Mouse (Mus musculus): ENCODE results near the gene Sohlh2. TPM values are rescaled to one million over a fixed set of nuclear protein-coding genes. Genes with fewer than 3 reads are reported as not detected.

The Sohlh2 gene
- total RNA-seq (2018; cell fraction: chromatin; rRNA removed): not detected
- total RNA-seq (2018; cell fraction: cytosol; rRNA removed): not detected
- total RNA-seq (2018; cell fraction: nucleus; rRNA removed): not detected
- polyA plus RNA-seq (2018): not detected in 3 replicates

- H3K27ac ChIP-seq: no peak within 1 kb of the TSS
- H3K36me3 ChIP-seq (ENCODE audit: inconsistent target): no peaks in the 10 kb centered on the region
- H3K4me3 ChIP-seq (ENCODE audit: inconsistent target): no peak within 1 kb of the TSS
- WGBS (ENCODE audit: missing documents): 95% methylated on average over 22 of the region's 22 CpGs
- no peaks in the 10 kb centered on the region for H3K79me2 ChIP-seq (ENCODE audit: inconsistent target)
Measured at GRCm38 (mm10) chr3:55181766-55182165, at the start of gene Sohlh2. Gene Sohlh2, plus strand, starts transcription at chr3:55182028.

GRCm38 (mm10) chr3:55137039-55137438 is 44.8 kb upstream of the Sohlh2 start, which contains the start of gene Ccdc169:
Gene Ccdc169, plus strand, starts transcription at chr3:55137339.
- Histone ChIP-seq H3K4me3 (ENCODE audit: inconsistent target) (no peak within 1 kb of the TSS), H3K36me3 (ENCODE audit: inconsistent target) (peaks cover 46% of the 10 kb centered on the region), H3K79me2 (ENCODE audit: inconsistent target) (no peaks in the 10 kb centered on the region)

GRCm38 (mm10) chr3:55139837-55140236 is 42.0 kb upstream of the Sohlh2 start:
- Histone ChIP-seq H3K4me3 (ENCODE audit: inconsistent target) (no peak overlapping the region), H3K36me3 (ENCODE audit: inconsistent target) (peaks cover 28% of the 10 kb centered on the region; the same call in 1 of the 2 replicates)
- 96% methylated on average over 12 of the region's 12 CpGs for WGBS (ENCODE audit: missing documents)

More at GRCm38 (mm10) chr3:55137039-55137438, 44.8 kb upstream of the Sohlh2 start, which contains the start of gene Ccdc169:
- no peak within 1 kb of the TSS for H3K27ac ChIP-seq

GRCm38 (mm10) chr3:55141401-55141800 is 40.4 kb upstream of the Sohlh2 start:
- 82% methylated on average over 2 of the region's 2 CpGs for WGBS (ENCODE audit: missing documents)
- H3K27ac ChIP-seq: no peak overlapping the region
- no peak overlapping the region for H3K4me3 ChIP-seq (ENCODE audit: inconsistent target)
- peaks cover 12% of the 10 kb centered on the region; the same call in 1 of the 2 replicates for H3K36me3 ChIP-seq (ENCODE audit: inconsistent target)
- no peaks in the 10 kb centered on the region for H3K79me2 ChIP-seq (ENCODE audit: inconsistent target)

More at GRCm38 (mm10) chr3:55139837-55140236, 42.0 kb upstream of the Sohlh2 start:
- Histone ChIP-seq H3K27ac (no peak overlapping the region), H3K79me2 (ENCODE audit: inconsistent target) (no peaks in the 10 kb centered on the region)

GRCm38 (mm10) chr3:55144916-55145315 is 36.9 kb upstream of the Sohlh2 start:
- H3K79me2 ChIP-seq (ENCODE audit: inconsistent target): no peaks in the 10 kb centered on the region
- WGBS (ENCODE audit: missing documents): 97% methylated on average over 2 of the region's 4 CpGs
- no peak overlapping the region for H3K4me3 ChIP-seq (ENCODE audit: inconsistent target)
- no peak overlapping the region for H3K27ac ChIP-seq
- no peaks in the 10 kb centered on the region for H3K36me3 ChIP-seq (ENCODE audit: inconsistent target)

GRCm38 (mm10) chr3:55146441-55146840 is 35.4 kb upstream of the Sohlh2 start:
- Histone ChIP-seq H3K4me3 (ENCODE audit: inconsistent target) (no peak overlapping the region), H3K36me3 (ENCODE audit: inconsistent target) (no peaks in the 10 kb centered on the region)
- WGBS (ENCODE audit: missing documents): 92% methylated on average over 6 of the region's 6 CpGs

GRCm38 (mm10) chr3:55147156-55147555 is 34.7 kb upstream of the Sohlh2 start:
- Histone ChIP-seq H3K79me2 (ENCODE audit: inconsistent target) (no peaks in the 10 kb centered on the region), H3K36me3 (ENCODE audit: inconsistent target) (no peaks in the 10 kb centered on the region), H3K4me3 (ENCODE audit: inconsistent target) (no peak overlapping the region), H3K27ac (no peak overlapping the region)
- WGBS (ENCODE audit: missing documents): 84% methylated on average over 2 of the region's 2 CpGs

More at GRCm38 (mm10) chr3:55146441-55146840, 35.4 kb upstream of the Sohlh2 start:
- no peak overlapping the region for H3K27ac ChIP-seq
- no peaks in the 10 kb centered on the region for H3K79me2 ChIP-seq (ENCODE audit: inconsistent target)

- WGBS (ENCODE audit: missing documents): 60% methylated on average over 3 of the region's 3 CpGs
- H3K4me3 ChIP-seq (ENCODE audit: inconsistent target): no peak overlapping the region
- no peaks in the 10 kb centered on the region for H3K36me3 ChIP-seq (ENCODE audit: inconsistent target)
- H3K79me2 ChIP-seq (ENCODE audit: inconsistent target): no peaks in the 10 kb centered on the region
- H3K27ac ChIP-seq: no peak overlapping the region
Measured at GRCm38 (mm10) chr3:55148091-55148490, 33.7 kb upstream of the Sohlh2 start.

- Histone ChIP-seq H3K79me2 (ENCODE audit: inconsistent target) (no peaks in the 10 kb centered on the region), H3K36me3 (ENCODE audit: inconsistent target) (no peaks in the 10 kb centered on the region), H3K27ac (no peak overlapping the region), H3K4me3 (ENCODE audit: inconsistent target) (no peak overlapping the region)
- WGBS (ENCODE audit: missing documents): 45% methylated on average over 7 of the region's 7 CpGs
Measured at GRCm38 (mm10) chr3:55151656-55152433, 30.0 kb upstream of the Sohlh2 start.

GRCm38 (mm10) chr3:55152673-55153334 is 29.0 kb upstream of the Sohlh2 start:
- no peaks in the 10 kb centered on the region for H3K36me3 ChIP-seq (ENCODE audit: inconsistent target)
- no peak overlapping the region for H3K27ac ChIP-seq
- H3K4me3 ChIP-seq (ENCODE audit: inconsistent target): no peak overlapping the region
- WGBS (ENCODE audit: missing documents): 65% methylated on average over 6 of the region's 6 CpGs
- no peaks in the 10 kb centered on the region for H3K79me2 ChIP-seq (ENCODE audit: inconsistent target)

GRCm38 (mm10) chr3:55154163-55154562 is 27.7 kb upstream of the Sohlh2 start:
- Histone ChIP-seq H3K79me2 (ENCODE audit: inconsistent target) (no peaks in the 10 kb centered on the region), H3K36me3 (ENCODE audit: inconsistent target) (no peaks in the 10 kb centered on the region), H3K4me3 (ENCODE audit: inconsistent target) (no peak overlapping the region), H3K27ac (no peak overlapping the region)
- WGBS (ENCODE audit: missing documents): 90% methylated on average over 7 of the region's 7 CpGs

GRCm38 (mm10) chr3:55157413-55157812 is 24.4 kb upstream of the Sohlh2 start:
- no peak overlapping the region for H3K27ac ChIP-seq
- no peaks in the 10 kb centered on the region for H3K79me2 ChIP-seq (ENCODE audit: inconsistent target)
- no peak overlapping the region for H3K4me3 ChIP-seq (ENCODE audit: inconsistent target)
- no peaks in the 10 kb centered on the region for H3K36me3 ChIP-seq (ENCODE audit: inconsistent target)
- WGBS (ENCODE audit: missing documents): 83% methylated on average over 5 of the region's 5 CpGs

- Histone ChIP-seq H3K27ac (no peak overlapping the region), H3K4me3 (ENCODE audit: inconsistent target) (no peak overlapping the region), H3K36me3 (ENCODE audit: inconsistent target) (no peaks in the 10 kb centered on the region), H3K79me2 (ENCODE audit: inconsistent target) (no peaks in the 10 kb centered on the region)
- 81% methylated on average over 7 of the region's 7 CpGs for WGBS (ENCODE audit: missing documents)
Measured at GRCm38 (mm10) chr3:55161144-55161543, 20.7 kb upstream of the Sohlh2 start.

- Histone ChIP-seq H3K27ac (no peak overlapping the region), H3K4me3 (ENCODE audit: inconsistent target) (no peak overlapping the region), H3K36me3 (ENCODE audit: inconsistent target) (no peaks in the 10 kb centered on the region), H3K79me2 (ENCODE audit: inconsistent target) (no peaks in the 10 kb centered on the region)
- 92% methylated on average over 4 of the region's 4 CpGs for WGBS (ENCODE audit: missing documents)
Measured at GRCm38 (mm10) chr3:55163510-55163909, 18.3 kb upstream of the Sohlh2 start.

GRCm38 (mm10) chr3:55172478-55172877 is 9.3 kb upstream of the Sohlh2 start:
- WGBS (ENCODE audit: missing documents): 82% methylated on average over 3 of the region's 3 CpGs
- H3K27ac ChIP-seq: no peak overlapping the region
- no peak overlapping the region for H3K4me3 ChIP-seq (ENCODE audit: inconsistent target)
- H3K36me3 ChIP-seq (ENCODE audit: inconsistent target): no peaks in the 10 kb centered on the region
- H3K79me2 ChIP-seq (ENCODE audit: inconsistent target): no peaks in the 10 kb centered on the region
